Mouse (Mus musculus) gastrocnemius, adult 18-20 months (tissue): ENCODE results near the gene Milr1. TPM values are rescaled to one million over a fixed set of nuclear protein-coding genes. Genes with fewer than 3 reads are reported as not detected.
"Not testable (repeated sequence)": the region's sequence is repeated elsewhere in the genome, so short reads cannot be mapped to it uniquely, and the experiment has no call there.

Experiments
- DNase-seq: peaks from one replicate; pipeline ENCODE4 v3.0.0; 2021; ENCODE audit warnings: low spot score
- total RNA-seq, 2 experiments: library from RNA; stranded (reverse); gene quantifications; 2 replicates each; pipeline ENCODE4 v1.2.3; 2021

The Milr1 gene
- total RNA-seq, 2 experiments from 2014 or later, result 0.34 TPM; not detected in 1

GRCm38 (mm10) chr11:106730714-106731113 is 20.3 kb upstream of the Milr1 start:
- DNase-seq, result no peak

GRCm38 (mm10) chr11:106736614-106737013 is 14.4 kb upstream of the Milr1 start:
- DNase-seq, result no peak

DNA sequence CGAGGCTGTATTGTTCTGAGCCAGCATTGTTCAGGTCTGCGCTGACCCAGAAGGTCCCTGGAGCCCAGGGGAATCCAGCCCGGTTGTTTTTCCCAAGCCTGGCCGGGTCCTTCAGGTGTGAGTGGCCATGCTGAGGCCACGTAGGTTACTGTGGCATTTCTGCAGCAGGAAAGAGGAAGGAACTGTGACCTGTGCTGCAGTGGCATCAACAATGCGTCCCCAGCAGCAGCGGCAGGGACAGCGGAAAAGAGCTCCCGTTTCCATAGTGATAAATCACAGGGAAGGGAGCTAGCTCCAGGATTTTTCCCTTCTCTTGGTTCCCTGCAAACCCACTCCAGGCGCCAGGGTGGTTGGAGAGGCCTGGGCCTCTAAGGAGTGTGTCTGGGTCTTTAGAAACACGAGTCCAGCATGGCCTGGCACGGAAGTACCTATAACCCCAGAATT is 13.8 kb upstream of the Milr1 start:
- DNase-seq, result no peak

- no peak for DNase-seq
Observed at GRCm38 (mm10) chr11:106739116-106739515, 11.9 kb upstream of the Milr1 start.

DNA sequence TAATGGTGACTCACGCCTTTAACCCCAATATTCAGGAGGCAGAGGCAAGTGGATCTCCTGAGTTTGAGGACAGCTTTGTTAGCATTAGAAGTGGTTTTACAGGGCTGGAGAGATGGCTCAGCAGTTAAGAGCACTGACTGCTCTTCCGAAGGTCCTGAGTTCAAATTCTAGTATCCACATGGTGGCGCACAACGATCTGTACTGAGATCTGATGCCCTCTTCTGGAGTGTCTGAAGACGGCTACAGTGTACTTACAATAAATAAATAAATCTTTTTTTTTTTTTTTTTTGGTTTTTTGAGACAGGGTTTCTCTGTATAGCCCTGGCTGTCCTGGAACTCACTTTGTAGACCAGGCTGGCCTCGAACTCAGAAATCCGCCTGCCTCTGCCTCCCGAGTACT is 10.3 kb upstream of the Milr1 start:
- not testable (repeated sequence) for DNase-seq

GRCm38 (mm10) chr11:106741232-106741631 is 9.8 kb upstream of the Milr1 start:
- no peak for DNase-seq

- no peak for DNase-seq
Observed at GRCm38 (mm10) chr11:106741826-106742225, 9.2 kb upstream of the Milr1 start.

- DNase-seq, result no peak
Observed at GRCm38 (mm10) chr11:106742388-106742841, 8.6 kb upstream of the Milr1 start.

DNA sequence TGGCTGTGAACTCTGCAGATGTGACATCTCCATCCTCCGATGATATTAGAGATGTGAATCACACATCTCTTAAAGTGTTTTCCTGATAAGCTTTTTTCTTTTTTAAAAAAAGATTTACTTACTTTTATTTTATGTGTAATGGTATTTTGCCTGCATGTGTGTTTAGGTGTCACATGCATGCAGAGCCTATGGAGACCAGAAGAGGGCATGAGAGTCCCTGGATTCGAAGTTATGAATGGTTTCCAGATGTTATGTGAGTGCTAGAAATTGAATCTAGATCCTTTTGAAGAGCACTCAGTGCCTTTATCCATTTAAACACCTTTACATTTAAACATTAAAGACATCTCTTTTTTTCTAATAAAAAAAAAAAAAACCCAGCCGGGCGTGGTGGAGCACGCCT is 6.1 kb upstream of the Milr1 start:
- no peak for DNase-seq

- DNase-seq, result not testable (repeated sequence)
Observed at GRCm38 (mm10) chr11:106749557-106750120, 1.4 kb upstream of the Milr1 start.

DNA sequence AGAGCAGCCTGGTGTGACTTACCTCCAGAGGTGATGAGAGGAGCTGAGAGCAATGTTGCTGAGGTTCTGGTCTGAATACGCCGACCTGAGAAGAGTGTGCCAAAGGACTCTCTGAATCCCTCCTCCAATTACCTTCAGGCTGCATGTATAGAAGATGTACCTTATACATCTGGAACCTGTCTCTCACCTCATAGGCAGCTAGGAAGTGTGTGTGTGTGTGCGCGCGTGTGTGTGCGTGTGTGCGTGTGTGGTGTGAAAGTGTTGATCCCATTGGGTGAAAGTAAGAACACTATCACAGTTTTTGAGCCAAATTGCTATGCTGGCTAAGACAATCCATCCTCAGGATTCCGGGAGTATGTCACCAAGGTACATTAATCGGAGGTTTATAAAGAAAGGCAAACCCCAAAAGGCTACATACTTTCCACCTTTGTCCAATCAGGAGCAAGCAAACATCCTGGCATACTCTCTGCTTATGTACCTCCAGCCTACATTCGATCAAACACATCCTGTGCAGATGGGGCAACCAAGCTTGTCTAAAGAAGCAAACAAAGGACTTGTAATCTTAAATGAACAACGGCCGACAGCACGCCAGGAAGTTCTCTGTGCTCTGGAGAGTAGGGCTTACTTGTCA is 790 bp upstream of the Milr1 start, which contains the start of gene Pecam1:
Gene Pecam1 (minus strand): TSS at position 508 of the 631 bp plus-strand sequence.
- no peak for DNase-seq

GRCm38 (mm10) chr11:106752103-106752502 is 1.1 kb downstream of the Milr1 start:
- DNase-seq, result no peak

DNA sequence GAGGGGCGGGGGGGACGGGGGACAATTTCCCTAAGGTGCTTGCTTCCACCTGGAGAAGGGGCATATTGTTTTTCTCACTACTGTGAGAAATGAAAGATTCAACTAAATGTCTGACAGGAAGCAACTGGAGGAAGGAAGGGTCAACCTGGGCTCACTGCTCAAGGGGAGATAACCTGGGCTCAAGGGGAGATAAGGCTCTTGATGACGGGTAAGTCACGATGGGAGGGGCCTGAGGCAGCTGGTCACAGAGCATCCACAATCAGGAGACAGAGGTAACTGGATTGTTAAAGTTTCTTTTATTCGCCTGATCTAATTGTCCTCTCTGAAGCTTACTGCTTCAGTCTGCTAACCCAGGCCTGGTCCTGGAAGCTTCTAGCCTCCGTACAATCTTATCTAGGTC is 2.3 kb downstream of the Milr1 start:
- no peak for DNase-seq

- no peak for DNase-seq
Observed at GRCm38 (mm10) chr11:106755583-106755982, 4.6 kb downstream of the Milr1 start.

DNA sequence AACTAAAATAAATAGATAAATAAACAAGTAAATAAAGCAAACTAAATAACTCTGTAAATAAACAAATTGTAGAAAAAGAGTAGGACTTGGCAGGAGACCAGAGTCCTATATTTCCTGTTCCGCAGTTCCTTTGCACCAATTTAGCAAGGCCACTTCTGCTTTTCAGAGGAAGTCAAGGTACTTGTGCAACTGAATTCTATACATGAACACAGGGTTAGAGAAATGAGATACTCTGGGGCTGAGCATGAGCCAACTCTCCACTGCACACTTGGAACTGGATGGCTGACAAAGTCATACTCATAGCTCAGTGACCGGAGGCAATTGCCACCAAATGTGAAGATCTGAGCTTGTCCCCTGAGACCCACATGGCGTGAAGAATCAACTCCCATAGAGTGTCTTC is 8.0 kb downstream of the Milr1 start:
- no peak for DNase-seq

GRCm38 (mm10) chr11:106760511-106760910 is 9.5 kb downstream of the Milr1 start:
- no peak for DNase-seq

- no peak for DNase-seq
Observed at GRCm38 (mm10) chr11:106762139-106762799, 11.2 kb downstream of the Milr1 start.

- DNase-seq, result no peak
Observed at GRCm38 (mm10) chr11:106762800-106763185, 11.8 kb downstream of the Milr1 start.

DNA sequence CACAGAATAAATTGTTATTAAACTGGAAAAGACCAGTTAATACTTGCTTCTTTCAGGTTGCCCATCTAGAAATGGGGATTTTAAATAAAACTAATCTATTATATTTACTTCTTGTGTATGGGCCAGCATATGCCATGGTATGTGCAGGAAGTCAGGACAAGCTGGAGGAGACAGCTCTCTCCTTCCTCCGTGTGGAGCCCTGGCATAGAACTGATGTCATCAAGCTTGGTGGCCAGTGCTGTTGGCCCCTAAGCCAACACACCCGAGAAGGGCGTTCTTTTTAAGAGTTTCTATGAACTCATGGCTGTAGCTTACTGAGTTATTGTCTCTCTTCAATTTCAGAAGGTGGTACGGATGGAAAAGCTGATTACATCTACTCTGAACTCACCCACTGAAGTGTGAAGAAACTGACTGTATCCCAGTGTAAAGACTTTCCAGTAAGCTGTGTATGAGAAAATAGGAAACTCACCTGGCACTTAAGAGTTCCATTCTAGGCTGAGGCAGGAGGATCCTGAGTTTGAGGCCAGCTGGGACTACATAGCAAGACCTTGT is 15.7 kb downstream of the Milr1 start:
- no peak for DNase-seq

- no peak for DNase-seq
Observed at GRCm38 (mm10) chr11:106767516-106767915, 16.5 kb downstream of the Milr1 start.

DNA sequence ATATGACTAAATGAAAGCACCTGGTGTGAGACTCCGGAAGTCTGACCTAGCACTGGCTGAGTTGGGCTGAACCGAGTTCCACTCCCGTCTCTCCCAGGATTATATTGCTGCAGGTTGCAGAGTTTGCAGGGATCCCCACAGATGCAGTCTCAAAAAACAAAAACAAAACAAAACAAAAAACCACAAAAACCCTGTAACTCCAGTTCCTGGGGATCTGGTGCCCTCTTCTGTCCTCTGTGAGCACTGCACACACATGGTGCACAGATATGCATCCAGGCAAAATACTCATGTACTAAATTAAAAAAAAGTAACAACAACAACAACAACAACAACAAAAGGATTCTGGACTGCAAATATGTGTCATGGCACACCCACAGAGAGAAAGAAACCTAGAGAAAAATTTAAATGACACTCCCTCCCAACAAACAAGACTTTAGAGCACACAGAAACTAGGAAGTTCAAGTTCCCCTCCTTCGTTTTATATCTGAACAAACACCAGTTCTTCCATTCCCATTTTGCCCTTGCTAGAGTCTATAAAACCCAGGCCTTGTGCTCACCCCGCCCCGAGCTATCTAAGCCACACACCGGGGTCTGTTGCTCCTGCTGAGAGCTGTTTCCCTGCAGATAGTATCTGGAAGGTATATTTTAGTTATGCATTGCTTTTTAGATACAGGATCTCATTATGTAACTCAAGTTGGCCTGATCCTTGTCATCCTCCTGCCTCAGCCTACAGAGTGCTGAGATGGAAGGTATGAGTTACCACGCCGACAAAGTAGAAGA is 19.4 kb downstream of the Milr1 start:
- no peak for DNase-seq

GRCm38 (mm10) chr11:106773061-106773460 is 22.0 kb downstream of the Milr1 start:
- no peak for DNase-seq
